Mouse (Mus musculus) heart, postnatal 36 days (tissue): Measurements from ENCODE around the gene Gm5678. TPM values are rescaled to one million over a fixed set of nuclear protein-coding genes. Genes with fewer than 3 reads are reported as not detected.

Experiments used
- total RNA-seq, 2 experiments: library from RNA; stranded (reverse); gene quantifications; 2 replicates each; pipeline ENCODE4 v1.2.3; 2021

Gm5678 gene
- total RNA-seq, 2 experiments from 2014 or later, result 0.68 to 0.94 TPM

Other genes starting within 250 kb of the Gm5678 start
- 1 to 10 TPM; 1.3 to 3.0 TPM for gene Setd4, start 24.0 kb upstream of the Gm5678 start, total RNA-seq
- 10 to 100 TPM; 25.5 to 26.2 TPM for gene Cbr1, start 22.2 kb upstream of the Gm5678 start, total RNA-seq
- 1 to 10 TPM; 2.9 to 3.6 TPM for gene Cbr3, start 55.1 kb downstream of the Gm5678 start, total RNA-seq
- 10 to 100 TPM; 16.8 to 18.1 TPM for gene Dop1b, start 83.8 kb downstream of the Gm5678 start, total RNA-seq
- gene Morc3, start 204.0 kb downstream of the Gm5678 start, total RNA-seq, result 10 to 100 TPM; 14.9 to 18.0 TPM